Mouse (Mus musculus) heart, adult 11 months (tissue): Measurements from ENCODE around the gene Sdhaf4.
A peak's percentile ranks its signal among the peaks of the same experiment; 100 is the strongest.

Source experiments
- DNase-seq: peaks from one replicate; pipeline ENCODE4 v3.0.0; 2022

Gene Sdhaf4

GRCm38 (mm10) chr1:23953921-23954320 is 51.5 kb downstream of the Sdhaf4 start:
- DNase-seq: no peak

DNA sequence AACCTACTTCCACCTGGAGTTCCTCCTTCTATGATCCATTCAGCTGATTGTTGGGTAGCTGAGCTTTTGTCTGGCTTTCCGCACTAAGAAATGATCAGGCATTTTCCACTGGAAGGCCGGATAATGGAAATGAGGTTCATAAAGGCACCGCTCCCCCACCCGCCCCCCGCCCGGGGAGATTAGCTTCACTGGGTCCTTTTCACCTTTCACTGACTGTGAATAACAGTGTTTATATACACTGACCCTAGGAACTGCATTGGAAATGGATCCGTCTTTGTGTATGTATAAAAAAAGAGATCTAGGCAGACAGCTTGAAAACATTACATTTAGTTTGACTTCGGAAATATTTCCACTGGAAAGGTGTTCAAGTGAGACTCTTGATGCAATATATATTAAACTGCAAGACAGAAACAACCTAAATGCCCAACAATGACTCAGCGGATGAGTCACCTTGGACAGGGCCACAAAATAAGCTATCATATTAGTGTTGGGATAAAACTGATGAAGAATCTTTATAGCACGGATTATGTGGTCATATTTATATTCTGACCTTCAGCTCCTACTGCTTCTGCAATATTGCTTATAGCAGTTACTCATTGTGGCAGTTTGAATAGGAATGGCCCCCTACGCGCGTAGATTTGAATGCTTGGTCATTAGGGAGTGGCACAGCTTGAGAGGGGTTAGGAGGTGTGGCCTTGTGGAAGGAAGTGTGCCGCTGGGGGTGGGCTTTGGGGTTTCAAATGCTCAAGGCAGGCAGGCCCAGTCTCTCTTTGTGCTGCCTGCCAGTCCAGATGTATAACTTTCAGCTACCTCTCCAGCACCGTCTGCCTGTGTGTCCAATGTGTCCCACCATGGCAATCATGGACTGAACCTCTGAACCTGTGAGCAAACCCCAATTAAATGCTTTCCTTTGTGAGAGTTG is 56.4 kb downstream of the Sdhaf4 start:
- DNase-seq: peak; percentile 49

GRCm38 (mm10) chr1:23948290-23948689 is 57.2 kb downstream of the Sdhaf4 start:
- DNase-seq: peak; percentile 18
